Mouse (Mus musculus): Measurements from ENCODE around the gene Cd5l. TPM values are rescaled to one million over a fixed set of nuclear protein-coding genes. Genes with fewer than 3 reads are reported as not detected.
"Not testable (repeated sequence)": the region's sequence is repeated elsewhere in the genome, so short reads cannot be mapped to it uniquely, and the experiment has no call there.

The Cd5l gene
- polyA plus RNA-seq, 2 experiments: 0.19 to 0.34 TPM

DNA sequence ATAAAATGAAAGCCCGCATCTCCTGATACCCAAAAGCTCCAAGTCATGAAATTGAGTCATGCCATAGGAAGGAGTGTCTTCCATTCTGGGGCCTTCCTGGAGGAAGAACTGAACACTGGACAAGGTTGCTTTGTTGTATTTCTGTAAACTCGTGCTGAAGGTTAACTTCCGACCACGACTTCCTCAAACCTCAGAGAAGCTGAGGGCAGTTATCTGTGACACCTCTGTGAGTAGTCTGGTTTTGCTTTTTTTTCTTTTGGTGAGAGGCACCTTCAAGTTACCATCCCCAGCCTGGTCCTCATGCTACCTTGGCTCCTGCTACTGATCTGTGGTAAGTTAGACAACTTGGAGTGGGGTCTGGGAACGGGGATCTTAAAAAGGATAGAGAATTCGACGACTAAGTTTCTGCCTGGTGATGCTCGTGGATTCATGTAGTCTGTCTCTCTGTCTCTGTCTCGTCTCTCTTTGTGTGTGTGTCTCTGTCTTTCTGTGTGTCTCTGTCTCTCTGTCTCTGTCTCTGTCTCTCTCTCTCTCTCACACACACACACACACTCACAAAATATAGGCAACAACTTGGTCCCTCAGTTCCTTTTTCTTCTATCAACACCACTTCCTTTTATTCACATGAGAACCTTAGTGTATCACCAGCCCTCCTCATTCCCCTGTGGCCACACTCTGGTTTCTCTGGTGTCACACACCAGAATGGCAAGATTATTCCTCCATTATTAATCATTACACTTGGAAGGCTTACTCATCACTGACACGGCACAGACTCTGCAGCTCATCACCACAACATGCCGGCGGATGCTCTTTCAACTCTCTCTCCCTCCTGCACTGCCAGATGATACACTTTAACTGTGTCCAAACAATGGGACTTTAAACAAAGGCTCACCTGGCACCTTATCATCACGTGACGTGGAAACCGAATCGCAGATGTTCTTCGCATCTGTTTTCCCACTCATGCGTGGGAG is 18.8 kb downstream of the Cd5l start, which contains the start of gene Fcrl1:
TSS of gene Fcrl1 (plus strand) at position 193 of the 971 bp plus-strand sequence.
- Histone ChIP-seq H3K4me1 (ENCODE audit: control insufficient read depth, insufficient read depth, low read length) (0 out of 2 replicates have a peak, but pooled peaks cover 5% of the 10 kb centered on the region), H3K9me3 (ENCODE audit: control insufficient read depth, low read length) (no peaks in the 10 kb centered on the region), H3K36me3 (ENCODE audit: control insufficient read depth, insufficient read depth, low read length) (no peaks in the 10 kb centered on the region), H3K27ac (replicated peaks; ENCODE audit: low read depth, low read length) (no peak within 1 kb of the TSS), H3K4me3 (replicated peaks; ENCODE audit: low read length) (no peak within 1 kb of the TSS), H3K27me3 (ENCODE audit: control insufficient read depth, insufficient read depth, low read length) (no peaks in the 10 kb centered on the region), H3K4me2 (replicated peaks; ENCODE audit: low read depth, low read length, severe bottlenecking) (no peak within 1 kb of the TSS), H3K9ac (ENCODE audit: low read depth, low read length, severe bottlenecking) (no peak within 1 kb of the TSS)
- 86% methylated on average over 18 of the region's 18 CpGs for WGBS
- no peak for DNase-seq (ENCODE audit: low spot score)
- ATAC-seq (ENCODE audit: low FRiP score, low read depth): no peak
- no peak for TF ChIP-seq POLR2A (IDR thresholded peaks at IDR 0.05; ENCODE audit: borderline replicate concordance, extremely low read depth, insufficient read depth, insufficient read length)

DNA sequence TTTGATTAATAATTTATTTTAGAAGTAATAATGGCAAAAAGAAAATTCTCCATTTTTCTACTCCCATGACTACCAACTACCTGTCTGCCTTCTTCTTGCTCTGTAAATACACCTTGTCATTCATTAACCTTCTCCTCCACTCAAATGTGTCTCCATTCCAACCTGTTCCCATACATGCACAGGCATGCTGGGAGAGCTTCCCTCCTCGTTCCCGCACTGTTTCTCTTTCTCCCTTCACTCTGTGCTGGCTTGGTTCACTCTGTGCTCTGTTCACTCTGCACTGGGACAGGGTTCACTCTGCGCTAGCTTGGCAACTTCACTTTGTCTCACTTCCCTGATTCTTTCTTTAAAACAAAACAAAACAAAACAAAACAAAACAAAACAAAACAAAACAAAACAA is 19.5 kb downstream of the Cd5l start:
- no peak for DNase-seq (ENCODE audit: low spot score)
- Histone ChIP-seq H3K9ac (ENCODE audit: low read depth, low read length, severe bottlenecking) (no peak overlapping the region), H3K36me3 (ENCODE audit: control insufficient read depth, insufficient read depth, low read length) (no peaks in the 10 kb centered on the region), H3K9me3 (ENCODE audit: control insufficient read depth, low read length) (no peaks in the 10 kb centered on the region), H3K27me3 (ENCODE audit: control insufficient read depth, insufficient read depth, low read length) (no peaks in the 10 kb centered on the region), H3K4me2 (replicated peaks; ENCODE audit: low read depth, low read length, severe bottlenecking) (no peak overlapping the region), H3K4me3 (replicated peaks; ENCODE audit: low read length) (no peak overlapping the region), H3K4me1 (ENCODE audit: control insufficient read depth, insufficient read depth, low read length) (0 out of 2 replicates have a peak, but pooled peaks cover 5% of the 10 kb centered on the region), H3K27ac (replicated peaks; ENCODE audit: low read depth, low read length) (no peak overlapping the region)
- no peak for ATAC-seq (ENCODE audit: low FRiP score, low read depth)
- TF ChIP-seq POLR2A (IDR thresholded peaks at IDR 0.05; ENCODE audit: borderline replicate concordance, extremely low read depth, insufficient read depth, insufficient read length): no peak
- 58% methylated on average over 3 of the region's 3 CpGs for WGBS

DNA sequence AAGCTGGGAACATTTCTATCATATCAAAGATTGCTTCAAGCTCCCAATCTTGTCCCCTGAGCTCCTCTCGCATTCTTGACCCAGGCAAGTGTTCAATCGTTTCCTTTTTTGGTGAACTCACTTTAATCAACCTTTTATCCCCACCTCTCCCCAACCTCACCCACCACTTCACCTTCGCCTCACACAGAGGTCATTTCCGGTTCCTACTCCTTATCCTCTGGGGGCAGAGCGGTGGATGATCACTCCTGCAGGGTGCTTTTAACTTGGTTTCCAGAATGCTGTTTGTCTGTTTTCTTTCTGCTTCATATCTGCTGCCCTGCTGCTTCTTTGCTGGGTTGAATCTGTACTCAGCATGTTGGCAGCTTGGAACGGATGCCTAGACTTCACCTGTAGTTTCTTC is 20.0 kb downstream of the Cd5l start:
- no peak overlapping the region for H3K4me3 ChIP-seq (replicated peaks; ENCODE audit: low read length)
- DNase-seq (ENCODE audit: low spot score) (no peak), ATAC-seq (ENCODE audit: low FRiP score, low read depth) (no peak)
- H3K27ac ChIP-seq (replicated peaks; ENCODE audit: low read depth, low read length): no peak overlapping the region
- WGBS: 54% methylated on average over 6 of the region's 6 CpGs
- no peak overlapping the region for H3K4me2 ChIP-seq (replicated peaks; ENCODE audit: low read depth, low read length, severe bottlenecking)
- H3K27me3 ChIP-seq (ENCODE audit: control insufficient read depth, insufficient read depth, low read length): no peaks in the 10 kb centered on the region
- no peaks in the 10 kb centered on the region for H3K36me3 ChIP-seq (ENCODE audit: control insufficient read depth, insufficient read depth, low read length)
- TF ChIP-seq POLR2A (IDR thresholded peaks at IDR 0.05; ENCODE audit: borderline replicate concordance, extremely low read depth, insufficient read depth, insufficient read length): no peak
- no peaks in the 10 kb centered on the region for H3K9me3 ChIP-seq (ENCODE audit: control insufficient read depth, low read length)
- no peak overlapping the region for H3K9ac ChIP-seq (ENCODE audit: low read depth, low read length, severe bottlenecking)
- 0 out of 2 replicates have a peak, but pooled peaks cover 5% of the 10 kb centered on the region for H3K4me1 ChIP-seq (ENCODE audit: control insufficient read depth, insufficient read depth, low read length)

DNA sequence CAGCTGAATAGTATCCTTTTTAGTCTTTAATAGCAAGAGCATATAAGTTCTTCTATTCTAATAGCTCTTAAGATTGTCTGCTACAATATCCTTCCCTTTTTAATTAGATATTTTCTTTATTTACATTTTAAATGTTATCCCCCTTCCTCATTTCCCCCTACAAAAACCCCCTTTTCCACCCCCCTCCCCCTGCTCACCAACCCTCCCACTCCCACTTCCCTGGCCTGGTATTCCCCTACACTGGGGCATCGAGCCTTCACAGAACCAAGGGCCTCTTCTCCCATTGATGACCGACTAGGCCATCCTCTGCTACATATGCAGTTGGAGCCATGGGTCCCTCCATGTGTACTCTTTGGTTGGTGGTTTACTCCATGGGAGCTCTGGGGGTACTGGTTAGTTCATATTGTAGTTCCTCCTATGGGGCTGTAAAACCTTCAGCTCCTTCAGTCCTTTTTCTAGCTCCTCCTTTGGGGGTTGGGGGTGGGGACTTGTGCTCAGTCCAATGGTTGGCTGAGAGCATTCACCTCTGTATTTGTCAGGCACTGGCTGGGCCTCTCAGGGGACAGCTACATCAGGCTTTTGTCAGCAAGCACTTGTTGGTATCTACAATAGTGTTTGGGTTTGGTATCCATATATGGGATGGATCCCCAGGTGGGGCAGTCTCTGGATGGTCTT is 22.1 kb downstream of the Cd5l start:
- not testable (repeated sequence) for H3K4me3 ChIP-seq (replicated peaks; ENCODE audit: low read length); H3K27ac ChIP-seq (replicated peaks; ENCODE audit: low read depth, low read length); H3K9me3 ChIP-seq (ENCODE audit: control insufficient read depth, low read length); H3K4me2 ChIP-seq (replicated peaks; ENCODE audit: low read depth, low read length, severe bottlenecking); DNase-seq (ENCODE audit: low spot score); H3K4me1 ChIP-seq (ENCODE audit: control insufficient read depth, insufficient read depth, low read length); H3K36me3 ChIP-seq (ENCODE audit: control insufficient read depth, insufficient read depth, low read length); ATAC-seq (ENCODE audit: low FRiP score, low read depth); H3K9ac ChIP-seq (ENCODE audit: low read depth, low read length, severe bottlenecking); H3K27me3 ChIP-seq (ENCODE audit: control insufficient read depth, insufficient read depth, low read length)
- WGBS: 90% methylated on average over 2 of the region's 2 CpGs

DNA sequence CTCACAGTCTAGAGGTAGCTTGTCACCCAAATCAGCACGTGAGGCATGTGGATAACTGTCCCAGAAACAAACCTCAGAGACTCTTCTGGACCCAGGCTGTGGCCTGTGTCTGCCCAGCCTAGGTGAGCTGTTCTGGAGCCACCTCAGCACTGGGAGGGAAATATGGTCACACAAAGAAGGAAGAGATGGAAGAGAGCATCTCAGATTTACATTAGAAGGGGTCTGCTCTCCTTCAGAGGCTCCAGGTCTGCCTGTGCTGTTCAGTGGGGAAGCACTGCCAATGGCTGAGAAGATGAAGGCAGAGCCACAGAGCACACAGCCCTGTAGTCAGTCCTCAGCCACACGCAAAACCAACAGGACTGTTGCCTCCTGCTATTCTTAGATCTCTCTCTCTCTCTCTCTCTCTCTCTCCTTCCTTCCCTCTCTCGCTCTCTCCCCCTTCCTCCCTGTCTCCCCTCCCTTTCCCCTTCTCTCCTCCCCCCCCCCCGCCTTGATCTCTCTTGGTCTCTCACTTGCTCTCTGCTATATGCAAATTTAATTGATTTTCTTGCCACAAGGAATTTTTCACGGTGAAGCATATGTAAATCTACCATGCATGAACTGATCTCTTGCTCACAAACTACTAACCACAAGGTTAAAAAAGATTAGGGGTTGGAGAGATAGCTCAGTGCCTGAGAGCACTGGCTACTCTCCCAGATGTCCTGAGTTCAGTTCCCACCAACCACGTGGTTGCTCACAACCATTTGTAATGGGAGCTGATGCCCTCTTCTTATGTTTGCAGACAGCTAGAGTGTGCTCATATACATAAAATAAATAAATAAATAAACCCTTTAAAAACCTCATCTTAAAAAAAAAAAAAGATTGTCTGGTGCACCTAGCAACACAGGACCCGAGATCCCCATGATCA is 24.4 kb downstream of the Cd5l start:
- Histone ChIP-seq H3K27me3 (ENCODE audit: control insufficient read depth, insufficient read depth, low read length) (no peaks in the 10 kb centered on the region), H3K36me3 (ENCODE audit: control insufficient read depth, insufficient read depth, low read length) (no peaks in the 10 kb centered on the region), H3K9me3 (ENCODE audit: control insufficient read depth, low read length) (no peaks in the 10 kb centered on the region), H3K9ac (ENCODE audit: low read depth, low read length, severe bottlenecking) (no peak overlapping the region), H3K4me2 (replicated peaks; ENCODE audit: low read depth, low read length, severe bottlenecking) (no peak overlapping the region), H3K27ac (replicated peaks; ENCODE audit: low read depth, low read length) (no peak overlapping the region), H3K4me3 (replicated peaks; ENCODE audit: low read length) (no peak overlapping the region), H3K4me1 (ENCODE audit: control insufficient read depth, insufficient read depth, low read length) (no peaks in the 10 kb centered on the region)
- ATAC-seq (ENCODE audit: low FRiP score, low read depth) (no peak), DNase-seq (ENCODE audit: low spot score) (no peak)
- TF ChIP-seq POLR2A (IDR thresholded peaks at IDR 0.05; ENCODE audit: borderline replicate concordance, extremely low read depth, insufficient read depth, insufficient read length): no peak
- WGBS: 59% methylated on average over 7 of the region's 7 CpGs

Data from limb, embryonic 14.5 days (tissue).